In genomic region chr3:51554067-51554466, GRCm38 (mm10) we compare ENCODE assay signal across 9 mouse cellular contexts. TPM values are rescaled to one million over a fixed set of nuclear protein-coding genes. Genes with fewer than 3 reads are reported as not detected.
A peak's percentile ranks its signal among the peaks of the same experiment; 100 is the strongest.
DNase-seq lines count a peak whose midpoint lies in the region; ATAC-seq lines count a peak whose summit lies in the region.
"Had no signal": no experiment of that assay in that cellular context is flagged by ENCODE, and none has a peak within 500 bp of the region (broad histone marks: within the 10 kb centered on the region; RNA-seq: fewer than 3 reads in every experiment).

No protein-coding gene starts in this region.

- H3K27ac ChIP-seq in heart, embryonic 12.5 days (ENCODE audit: poor library complexity, severe bottlenecking): peak overlapping the region; percentile 58
- peak overlapping the region; percentile 35 for H3K27ac ChIP-seq in embryonic facial prominence, embryonic 14.5 days (replicated peaks; ENCODE audit: low read depth, low read length)

- H3K4me3 ChIP-seq in heart, embryonic 12.5 days: no peak overlapping the region
- no peak overlapping the region for H3K4me3 ChIP-seq in embryonic facial prominence, embryonic 14.5 days (ENCODE audit: low read depth, low read length)

- no peaks in the 10 kb centered on the region for H3K9me3 ChIP-seq in heart, embryonic 12.5 days (replicated peaks)
- no peaks in the 10 kb centered on the region for H3K9me3 ChIP-seq in embryonic facial prominence, embryonic 14.5 days (ENCODE audit: control insufficient read depth, low read length)

- H3K27me3 ChIP-seq in heart, embryonic 12.5 days (replicated peaks): no peaks in the 10 kb centered on the region
- no peaks in the 10 kb centered on the region for H3K27me3 ChIP-seq in embryonic facial prominence, embryonic 14.5 days (replicated peaks; ENCODE audit: control insufficient read depth, insufficient read depth, low read length)
- H3K27me3 ChIP-seq: Patski had no signal

- WGBS in heart, embryonic 12.5 days: 45% methylated on average over 9 of the region's 9 CpGs
- WGBS in embryonic facial prominence, embryonic 14.5 days: 71% methylated on average over 9 of the region's 9 CpGs

- H3K36me3 ChIP-seq in heart, embryonic 12.5 days: peaks cover 22% of the 10 kb centered on the region
- peaks cover 12% of the 10 kb centered on the region for H3K36me3 ChIP-seq in embryonic facial prominence, embryonic 14.5 days (ENCODE audit: control insufficient read depth, insufficient read depth, low read length)

- no peak for DNase-seq in heart, postnatal 25 days (ENCODE audit: low spot score)
- DNase-seq in A20 (ENCODE audit: low read depth, low spot score): peak; percentile 78
- DNase-seq in embryonic facial prominence, embryonic 14.5 days (ENCODE audit: low spot score): no peak
- DNase-seq in embryo, embryonic 10.5 days (ENCODE audit: low spot score): no peak
- DNase-seq in urinary bladder, postnatal 10 days (ENCODE audit: low spot score): no peak
- DNase-seq in adrenal gland, adult 8-10 months: no peak

- intact Hi-C loops in heart, postnatal 25 days (cut with DNase I): no loop called here

- no peak for ATAC-seq in heart, embryonic 12.5 days (ENCODE audit: insufficient number of reproducible peaks, low FRiP score)
- no peak for ATAC-seq in embryonic facial prominence, embryonic 14.5 days (ENCODE audit: low read depth)
- peak; percentile 55 for ATAC-seq in megakaryocyte progenitor cell, adult 5-6 weeks (replicated peaks; ENCODE audit: poor library complexity)
- ATAC-seq: Patski had no signal

- H3K9ac ChIP-seq in heart, embryonic 12.5 days: 0 out of 2 replicates have a peak overlapping the region, but pooled peaks have one; percentile 25
- H3K9ac ChIP-seq in embryonic facial prominence, embryonic 14.5 days (ENCODE audit: low read depth, low read length): no peak overlapping the region

- peak overlapping the region; percentile 40 for H3K4me2 ChIP-seq in heart, embryonic 12.5 days
- no peak overlapping the region for H3K4me2 ChIP-seq in embryonic facial prominence, embryonic 14.5 days (ENCODE audit: low read depth, low read length)

- H3K4me1 ChIP-seq in heart, embryonic 12.5 days (replicated peaks): peaks cover 47% of the 10 kb centered on the region
- peaks cover 16% of the 10 kb centered on the region for H3K4me1 ChIP-seq in embryonic facial prominence, embryonic 14.5 days (ENCODE audit: control insufficient read depth, insufficient read depth, low read length)

RNA-seq across cellular contexts. Expression of gene Setd7, which starts 6.6 kb away (rescaled TPM):
- 3.6 and 4.1 TPM in 2 replicates for polyA plus RNA-seq in heart, embryonic 12.5 days (2016; fragmentation: Nextera tagmentation; extraction: Ambion mirVana)
- total RNA-seq in heart, postnatal 25 days (2021): 10 to 100 TPM; 55.4 to 64.8 TPM
- 6.2 and 7.3 TPM in 2 replicates for polyA plus RNA-seq in embryonic facial prominence, embryonic 14.5 days (2014; fragmentation: Nextera tagmentation; extraction: Ambion mirVana)
- 38.2 and 38.9 TPM in 2 replicates for total RNA-seq in megakaryocyte progenitor cell, adult 5-6 weeks (2015)
- total RNA-seq in megakaryocyte progenitor cell, adult 5-6 weeks (2017): 25.8 and 30.2 TPM in 2 replicates
- 10 to 100 TPM; 52.6 to 77.9 (median 66.4) TPM for total RNA-seq in adrenal gland, adult 8-10 months (2022)
